Mouse (Mus musculus) granulocyte monocyte progenitor cell, adult 5-6 weeks (primary cell): ENCODE measurements around the gene Slc34a1. TPM values are rescaled to one million over a fixed set of nuclear protein-coding genes. Genes with fewer than 3 reads are reported as not detected.
A peak's percentile ranks its signal among the peaks of the same experiment; 100 is the strongest.

Experiments used
- ATAC-seq: replicated peaks from 2 replicates; pipeline ENCODE4 v1.8.0; 2016; ENCODE audit warnings: mild to moderate bottlenecking, moderate TSS enrichment, inconsistent platforms; ENCODE audit not compliant: poor library complexity, severe bottlenecking
- total RNA-seq, 2 experiments: library from RNA; stranded (forward) in 1 of 2; stranded (reverse) in 1 of 2; fragments of 200-712, 200-1000 nt in 1 of 2; fragments of >200 nt in 1 of 2; fragmentation: Nextera tagmentation in 1 of 2; gene quantifications; 2 replicates each; pipeline ENCODE4 v1.2.3; 2014 to 2017

Gene Slc34a1
- total RNA-seq, 2 experiments from 2014 or later, result not detected

DNA sequence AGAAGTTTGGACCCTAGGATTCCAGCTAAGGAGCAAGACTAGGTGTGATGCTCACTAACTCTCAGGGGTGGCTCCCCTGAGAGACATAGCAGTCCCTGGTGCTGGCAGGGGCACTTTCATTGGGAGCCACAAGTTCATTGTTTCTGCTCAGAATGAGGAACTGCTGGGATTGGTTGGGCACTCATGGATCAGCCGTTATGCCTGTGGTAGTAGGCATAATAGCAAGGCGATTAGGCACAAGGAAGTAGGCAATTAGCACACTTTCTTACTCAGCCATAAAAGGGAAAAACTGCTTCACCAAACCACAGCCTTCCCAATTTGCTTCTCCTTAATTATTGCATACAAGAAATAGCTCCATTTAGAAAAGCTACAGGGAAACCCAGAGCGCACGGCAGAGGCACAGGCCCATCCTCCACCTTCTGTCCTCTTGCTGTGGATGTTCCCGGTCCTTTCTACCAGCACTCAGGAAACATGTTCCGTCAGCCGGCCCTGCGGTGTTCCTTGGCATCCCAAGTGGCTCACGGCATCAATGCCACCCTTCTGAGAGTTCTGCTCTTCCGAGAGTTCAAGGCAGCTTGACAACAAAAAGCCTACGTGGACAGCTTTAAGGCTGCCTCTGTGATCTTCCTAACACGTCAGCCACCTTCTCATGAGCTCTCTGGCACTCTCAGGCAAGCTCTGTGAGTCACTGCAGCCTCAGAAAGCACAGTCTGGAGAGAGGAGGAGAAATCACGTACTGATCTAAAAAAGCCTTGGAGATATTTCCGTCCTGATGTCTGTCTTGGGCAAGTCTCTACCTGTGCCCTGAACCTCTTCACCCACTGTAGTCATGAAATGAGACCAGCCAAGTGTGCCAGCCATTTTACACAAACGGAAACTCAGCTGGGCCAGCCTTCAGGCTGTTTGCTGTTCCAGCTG is 6.2 kb downstream of the Slc34a1 start:
- peak; percentile 57 for ATAC-seq

DNA sequence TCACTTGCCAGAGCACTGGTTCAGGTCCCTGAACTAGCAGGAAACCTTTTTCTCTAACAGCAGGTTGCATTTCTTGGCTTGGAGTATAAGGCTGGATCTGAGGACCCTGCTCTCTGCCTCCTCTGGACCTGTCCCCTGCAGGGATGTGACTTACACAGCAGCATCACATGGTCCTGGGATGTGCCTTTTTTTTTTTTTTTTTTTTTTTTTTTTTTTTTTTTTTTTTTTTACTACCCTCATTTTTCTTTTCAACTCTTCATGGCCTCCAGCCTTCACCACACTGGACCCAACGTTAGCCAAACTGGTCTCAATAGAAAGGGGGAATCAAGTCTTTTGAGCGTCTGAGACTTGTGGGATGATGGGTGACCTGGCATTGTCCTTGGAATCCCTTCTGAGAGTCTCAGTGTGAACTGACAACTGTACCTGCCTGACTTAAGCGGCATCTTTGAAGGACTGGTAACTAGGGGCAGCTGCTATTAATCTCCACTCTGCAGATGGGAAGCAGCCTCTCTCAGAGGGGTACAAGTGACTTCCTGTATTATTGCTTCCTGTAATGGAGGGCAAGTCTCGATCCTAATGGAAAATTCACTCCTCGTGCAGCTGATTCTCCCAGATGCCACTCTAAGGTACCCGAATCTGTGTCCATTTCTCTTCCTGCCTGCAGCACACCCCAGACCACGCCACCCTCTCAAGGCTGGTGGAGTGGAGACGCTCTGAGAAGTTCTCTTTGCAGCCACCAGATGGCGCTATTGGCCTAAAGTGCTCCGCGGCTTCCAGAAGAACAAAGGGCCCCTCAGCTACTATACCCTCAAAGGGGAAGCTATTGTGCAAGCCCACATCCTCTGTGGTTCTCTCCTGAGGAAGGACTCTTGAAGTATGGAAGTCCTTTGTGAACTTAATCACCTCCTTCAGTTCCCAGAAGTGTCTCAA is 7.1 kb downstream of the Slc34a1 start:
- peak; percentile 83 for ATAC-seq

DNA sequence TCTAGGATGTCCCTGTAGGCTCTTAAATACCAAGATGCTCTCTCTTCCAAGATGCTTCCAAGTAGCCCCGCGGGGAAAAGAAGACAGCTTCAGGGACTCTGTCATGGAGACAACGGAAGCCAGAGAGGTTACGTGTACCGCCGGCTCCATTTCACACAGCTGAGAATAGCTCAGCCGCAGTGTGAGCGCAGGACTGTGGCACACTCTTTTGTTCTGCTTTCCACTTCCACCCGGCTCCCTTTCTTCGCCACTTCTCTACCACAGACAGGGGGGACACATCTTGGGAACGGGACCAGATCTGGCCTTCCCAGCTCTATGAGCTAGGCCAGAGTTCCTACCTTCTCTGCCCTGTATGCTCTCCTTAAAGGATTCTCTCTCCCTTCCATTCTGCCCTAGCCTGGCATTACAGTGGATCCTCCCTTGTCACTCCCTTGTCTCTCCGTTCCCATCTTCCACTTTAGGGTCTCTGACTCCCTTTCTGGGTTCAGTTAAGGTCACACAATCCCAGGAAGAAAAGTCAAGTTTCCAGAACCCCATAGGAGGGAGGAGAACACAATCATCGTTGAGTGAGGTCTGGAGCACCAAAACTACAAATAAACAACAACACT is 7.9 kb downstream of the Slc34a1 start:
- ATAC-seq, result peak; percentile 47

DNA sequence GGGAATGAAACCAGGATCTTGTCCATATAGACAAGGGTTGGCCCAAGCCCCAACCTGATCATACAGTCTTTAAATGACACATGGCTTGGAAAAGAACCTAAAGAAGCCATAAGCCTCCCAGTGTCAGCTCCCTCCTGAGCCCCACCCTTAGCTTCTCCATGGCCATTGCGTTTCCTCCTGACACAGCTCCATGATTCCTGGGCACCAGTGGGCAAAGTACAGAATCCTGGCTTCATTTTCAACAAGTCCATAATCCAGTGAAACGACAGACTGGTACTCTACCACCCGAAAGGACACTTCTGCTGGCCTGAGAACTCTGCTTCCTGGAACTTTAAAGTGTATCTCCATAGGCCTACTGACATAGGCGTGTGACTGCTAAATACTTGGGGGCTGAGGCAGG is 9.4 kb downstream of the Slc34a1 start:
- ATAC-seq, result no peak

DNA sequence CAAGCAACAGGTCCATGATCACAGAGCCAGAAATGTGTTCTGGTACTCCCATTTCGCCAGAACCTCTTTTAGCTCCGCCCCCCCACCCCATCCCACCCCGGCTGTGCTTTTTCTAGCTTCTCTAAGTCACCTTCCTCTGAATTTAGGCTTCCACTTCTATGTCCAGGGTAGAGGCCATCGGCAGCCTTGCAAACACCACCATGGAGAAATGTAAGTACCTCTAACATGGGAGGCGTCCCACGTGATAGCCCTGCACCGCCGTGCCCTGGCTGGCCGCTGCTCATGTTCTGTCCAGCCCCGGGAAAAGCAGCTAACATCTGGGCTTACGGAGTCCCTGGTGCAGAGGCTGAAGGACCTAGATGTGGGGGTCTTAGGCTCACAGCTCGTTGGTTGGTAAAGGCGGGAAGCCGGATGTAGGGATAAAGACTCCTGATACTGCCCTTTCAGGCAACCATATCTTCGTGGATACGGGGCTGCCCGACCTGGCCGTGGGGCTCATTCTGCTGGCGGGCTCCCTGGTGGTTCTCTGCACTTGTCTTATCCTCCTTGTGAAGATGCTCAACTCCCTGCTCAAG is 10.6 kb downstream of the Slc34a1 start:
- no peak for ATAC-seq

DNA sequence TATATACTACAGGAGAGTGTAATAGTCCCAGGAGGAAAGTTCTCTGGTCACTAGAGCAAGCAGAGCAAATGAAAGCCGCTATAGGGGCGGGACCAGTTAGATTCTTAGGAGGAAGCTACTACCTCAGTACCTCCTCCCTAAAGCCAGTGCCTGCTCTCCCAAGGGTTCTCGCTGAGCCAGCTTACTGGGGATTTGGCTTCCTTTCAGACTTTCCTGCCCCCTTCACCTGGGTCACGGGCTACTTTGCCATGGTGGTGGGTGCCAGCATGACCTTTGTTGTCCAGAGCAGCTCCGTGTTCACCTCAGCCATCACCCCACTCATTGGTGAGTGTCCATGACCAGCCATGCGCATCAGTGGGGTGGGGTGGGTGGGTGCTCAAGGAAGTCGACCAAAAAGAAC is 13.8 kb downstream of the Slc34a1 start:
- no peak for ATAC-seq

DNA sequence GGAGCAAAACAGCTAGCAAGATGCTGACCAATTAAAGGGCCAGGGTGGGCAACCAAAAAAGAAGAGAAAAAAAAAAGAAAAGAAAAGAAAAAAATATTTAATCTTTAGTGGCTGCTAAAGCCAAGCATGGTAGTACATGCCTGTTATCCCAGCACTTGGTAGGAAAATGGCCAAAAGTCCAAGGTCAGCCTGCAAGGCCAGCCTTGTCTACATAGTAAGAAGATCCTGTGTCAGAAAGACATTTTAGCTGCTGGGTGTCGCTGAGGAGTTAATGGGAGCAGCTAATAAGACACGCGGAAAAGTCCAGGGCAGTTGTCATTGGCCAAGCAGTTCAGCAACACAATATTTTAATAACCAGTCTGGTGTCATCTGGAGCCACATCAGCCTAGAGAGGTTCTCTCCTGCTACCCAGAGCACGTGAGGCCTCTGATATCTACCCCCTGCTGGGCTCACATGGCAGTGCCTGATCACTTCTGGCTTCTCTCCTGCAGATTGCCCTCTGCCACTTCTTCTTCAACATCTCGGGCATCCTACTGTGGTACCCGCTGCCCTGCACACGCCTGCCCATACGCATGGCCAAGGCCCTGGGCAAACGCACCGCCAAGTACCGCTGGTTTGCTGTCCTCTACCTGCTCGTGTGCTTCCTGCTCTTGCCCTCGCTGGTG is 14.8 kb downstream of the Slc34a1 start:
- ATAC-seq, result peak; percentile 36

DNA sequence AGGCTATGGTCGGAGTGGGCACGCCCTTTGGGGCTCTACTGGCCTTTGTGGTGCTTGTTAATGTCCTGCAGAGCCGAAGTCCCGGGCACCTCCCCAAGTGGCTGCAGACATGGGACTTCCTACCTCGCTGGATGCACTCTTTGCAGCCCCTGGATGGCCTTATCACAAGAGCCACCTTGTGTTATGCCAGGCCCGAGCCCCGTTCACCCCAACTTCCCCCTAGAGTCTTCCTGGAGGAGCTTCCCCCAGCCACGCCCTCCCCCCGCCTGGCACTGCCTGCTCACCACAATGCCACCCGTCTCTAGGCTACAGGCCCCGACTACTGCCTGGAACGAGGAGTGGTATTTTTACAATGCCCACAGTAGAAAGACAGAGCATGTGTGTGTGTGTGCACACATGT is 15.3 kb downstream of the Slc34a1 start:
- ATAC-seq, result peak; percentile 84

DNA sequence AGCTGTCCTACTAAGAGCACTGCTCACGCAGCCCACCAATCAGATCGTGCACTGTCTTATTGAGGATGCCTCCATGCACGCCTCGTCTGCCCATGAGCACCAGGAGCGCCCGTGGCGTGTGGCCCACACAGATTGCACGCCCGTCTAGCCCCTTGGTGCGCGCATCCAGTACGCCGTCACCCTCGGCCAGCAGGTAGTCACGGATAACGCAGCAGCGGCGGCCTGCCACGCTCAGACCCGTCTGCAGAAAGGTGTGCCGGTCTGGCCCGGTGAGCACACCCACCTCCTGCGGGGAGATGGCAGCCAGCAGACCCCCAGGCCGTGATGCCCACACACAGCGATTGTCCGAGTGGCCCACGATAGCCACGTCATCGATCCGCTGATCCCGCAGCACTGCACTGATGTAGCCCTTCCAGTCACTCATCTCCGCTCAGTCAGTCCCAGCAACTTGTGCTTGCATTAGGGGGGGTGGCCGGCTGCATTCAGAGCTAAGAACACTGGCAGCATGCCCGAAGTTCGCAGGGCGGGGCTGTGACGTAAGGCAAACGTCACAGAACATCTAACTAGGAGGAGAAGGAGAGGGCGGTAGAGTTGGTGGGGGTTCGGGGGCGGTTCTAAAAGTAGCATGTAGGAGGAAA is 16.9 kb downstream of the Slc34a1 start, which contains the start of gene Pfn3:
Gene Pfn3, minus strand, starts transcription at position 490 of the 638 bp plus-strand sequence.
- ATAC-seq, result peak; percentile 5; the same call in 1 of the 2 replicates

DNA sequence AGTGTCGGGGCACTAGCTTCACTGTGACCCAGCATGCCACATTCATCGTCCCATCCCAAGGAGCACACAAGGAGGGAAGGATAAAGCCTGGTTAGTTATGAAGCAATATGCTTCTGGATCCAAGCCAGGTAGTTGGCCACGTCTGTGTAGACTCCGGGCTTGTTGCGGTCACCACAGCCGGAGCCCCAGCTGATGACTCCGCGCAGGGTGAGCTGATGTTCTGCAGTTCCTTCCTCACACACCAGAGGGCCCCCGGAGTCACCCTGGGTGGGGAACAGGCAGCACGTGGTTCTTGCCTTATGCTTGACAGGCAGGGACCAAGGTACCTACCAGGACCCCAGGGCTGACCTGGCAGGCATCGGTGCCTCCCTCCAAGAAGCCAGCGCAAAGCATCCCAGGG is 20.0 kb downstream of the Slc34a1 start:
- peak; percentile 66 for ATAC-seq

DNA sequence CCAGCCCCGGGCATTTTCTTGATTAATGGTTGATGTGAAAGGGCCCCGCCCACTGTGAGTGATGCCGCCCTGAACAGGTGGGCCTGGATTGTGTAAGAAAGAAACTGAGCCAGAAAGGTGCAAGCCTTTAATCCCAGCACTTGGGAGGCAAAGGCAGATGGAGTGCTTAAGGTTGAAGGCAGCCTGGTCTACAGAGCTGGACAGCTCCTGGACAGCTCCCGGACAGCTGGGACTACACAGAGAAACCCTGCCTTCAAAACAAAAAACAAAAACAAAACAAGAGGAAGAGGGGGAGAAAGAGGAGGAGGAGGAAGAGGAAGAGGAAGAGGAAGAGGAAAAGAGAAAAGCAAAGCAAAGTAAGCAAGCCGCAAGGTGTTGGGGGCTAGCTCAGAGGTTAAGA is 21.2 kb downstream of the Slc34a1 start:
- no peak for ATAC-seq

DNA sequence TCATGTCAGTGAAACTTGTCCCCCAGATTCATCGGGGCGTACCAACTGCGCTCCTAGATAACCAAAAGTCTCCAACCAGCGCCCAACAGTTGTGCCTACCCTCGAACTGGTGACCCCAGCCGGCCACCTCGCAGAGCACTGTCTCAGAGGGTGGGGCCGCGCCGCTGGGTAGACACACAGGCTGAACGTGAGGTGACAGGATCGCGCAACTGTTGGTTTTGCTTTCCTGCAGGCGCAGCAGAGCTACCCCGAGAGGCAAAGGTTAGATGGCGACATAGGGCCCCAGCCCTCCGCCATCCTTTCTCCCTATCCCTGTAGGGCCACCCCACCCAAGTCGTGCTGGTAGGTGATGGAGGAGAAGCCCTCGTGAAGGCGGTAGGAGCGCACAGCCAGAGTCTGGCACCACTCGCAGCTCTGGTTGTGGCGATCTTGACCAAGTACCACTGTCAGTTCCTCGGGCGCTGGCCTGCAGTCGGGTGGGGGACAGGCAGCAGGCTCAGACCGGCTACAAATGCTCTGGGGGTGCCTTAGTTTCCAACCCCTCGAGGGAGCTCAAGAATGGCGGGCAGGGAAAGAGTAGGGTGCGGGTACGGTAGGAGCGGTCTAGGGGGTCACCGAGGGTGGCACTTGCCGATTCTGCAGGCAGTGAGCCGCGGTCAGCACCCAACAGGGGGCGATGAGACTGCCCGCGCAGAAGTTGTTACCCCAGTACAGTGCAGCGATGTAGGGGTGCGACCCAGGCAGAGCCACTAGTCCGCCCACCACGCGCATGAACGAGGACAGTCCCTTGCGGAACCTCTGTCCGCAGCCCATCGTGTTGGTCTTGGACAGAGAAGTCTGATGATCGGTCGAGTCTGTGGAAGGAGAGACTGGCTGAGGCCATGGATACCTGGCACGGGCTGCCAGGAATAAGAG is 22.3 kb downstream of the Slc34a1 start:
- peak; percentile 29 for ATAC-seq

DNA sequence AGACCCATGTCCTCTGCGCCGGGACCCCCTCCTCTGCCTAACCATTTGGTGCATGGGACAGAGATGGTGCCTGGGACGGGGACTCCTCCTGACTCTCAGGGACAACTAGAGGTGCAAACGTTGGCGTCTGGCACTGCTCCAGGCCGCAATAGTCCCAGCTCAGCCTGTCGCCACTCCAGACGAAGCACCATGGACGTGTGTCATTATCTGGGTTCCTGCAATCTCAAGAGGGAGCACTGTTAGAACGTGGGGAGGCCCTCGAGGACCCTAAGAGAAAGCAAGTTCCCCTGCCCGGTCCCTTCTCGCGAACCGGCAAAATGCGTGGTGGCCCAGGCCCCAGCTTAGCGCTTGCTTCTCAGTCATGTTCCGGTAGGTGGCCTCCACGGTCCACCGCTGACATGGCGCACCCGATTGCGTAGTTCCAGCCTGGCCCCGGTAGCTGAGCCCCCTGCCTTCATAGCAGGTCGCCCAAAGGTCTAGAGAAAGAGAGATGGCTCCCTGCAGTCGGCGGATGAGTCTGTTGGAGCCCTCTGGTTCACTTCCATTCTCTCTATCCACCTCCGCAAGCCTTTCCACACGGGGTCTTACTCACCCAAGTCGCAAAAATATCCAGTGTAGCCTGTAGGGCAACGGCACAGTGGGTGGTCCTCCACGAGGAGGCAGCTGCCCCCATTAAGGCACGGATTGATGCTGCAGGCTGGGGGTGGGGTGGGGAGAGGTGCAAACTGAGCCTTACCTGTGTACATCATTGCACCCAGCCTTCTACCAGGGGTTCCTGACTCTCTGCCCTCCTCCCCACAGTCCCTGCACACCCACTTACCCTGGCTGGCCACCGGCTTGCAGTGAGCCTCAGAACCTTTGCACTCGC is 23.2 kb downstream of the Slc34a1 start:
- ATAC-seq, result peak; percentile 67

DNA sequence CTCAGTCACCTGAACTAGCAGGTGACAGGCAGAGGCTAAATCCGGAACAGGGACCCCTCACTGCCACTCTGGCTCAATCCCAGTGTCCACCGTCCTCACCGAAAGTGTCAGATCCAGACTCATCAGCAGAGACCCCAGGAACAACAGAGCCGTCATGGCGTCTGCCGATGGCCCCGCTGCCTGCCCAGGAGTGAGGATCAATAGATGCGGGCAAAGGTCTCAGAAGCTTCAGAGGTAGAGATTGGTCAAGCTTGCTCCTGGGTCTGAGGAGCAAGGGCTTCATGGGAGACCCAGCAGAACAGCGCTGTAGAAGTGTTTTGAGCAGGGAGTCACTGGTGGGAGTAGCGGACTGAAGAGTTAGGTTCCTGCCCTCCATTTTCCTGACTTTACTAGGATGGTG is 28.6 kb downstream of the Slc34a1 start, which contains the start of gene F12:
Gene F12, minus strand, starts transcription at position 181 of the 400 bp plus-strand sequence.
- no peak for ATAC-seq

DNA sequence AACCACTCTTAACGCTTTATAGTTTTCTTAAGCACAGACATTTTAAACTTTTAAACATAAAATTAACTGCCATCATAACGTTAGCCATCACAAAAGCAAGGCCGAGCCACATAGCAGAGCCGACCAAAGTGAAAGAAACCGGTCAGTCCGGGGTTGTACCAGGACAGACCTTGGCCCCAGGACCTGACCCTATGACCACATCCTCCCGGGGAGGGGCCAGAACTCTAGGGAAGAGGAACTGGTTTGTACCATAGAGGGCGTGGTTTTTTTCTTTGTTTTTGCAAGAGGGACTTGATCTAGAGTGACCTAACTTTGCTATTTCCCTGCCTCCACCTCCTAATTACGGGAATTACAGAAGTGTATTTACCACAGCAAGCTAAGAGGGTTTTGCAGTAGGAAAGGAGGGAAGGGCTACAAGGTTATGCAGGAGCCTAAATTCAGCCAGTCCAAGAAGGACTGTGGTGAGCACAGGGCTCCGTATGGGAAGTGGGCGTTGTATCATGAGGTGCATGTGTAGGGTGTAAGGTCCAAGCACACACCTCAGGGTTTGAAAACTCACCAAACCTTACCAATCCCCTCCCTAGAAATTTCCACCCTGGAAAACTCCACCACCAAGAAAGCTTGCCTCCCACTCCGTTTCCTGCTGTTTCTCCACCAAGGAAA is 31.4 kb downstream of the Slc34a1 start:
- ATAC-seq, result peak; percentile 88

DNA sequence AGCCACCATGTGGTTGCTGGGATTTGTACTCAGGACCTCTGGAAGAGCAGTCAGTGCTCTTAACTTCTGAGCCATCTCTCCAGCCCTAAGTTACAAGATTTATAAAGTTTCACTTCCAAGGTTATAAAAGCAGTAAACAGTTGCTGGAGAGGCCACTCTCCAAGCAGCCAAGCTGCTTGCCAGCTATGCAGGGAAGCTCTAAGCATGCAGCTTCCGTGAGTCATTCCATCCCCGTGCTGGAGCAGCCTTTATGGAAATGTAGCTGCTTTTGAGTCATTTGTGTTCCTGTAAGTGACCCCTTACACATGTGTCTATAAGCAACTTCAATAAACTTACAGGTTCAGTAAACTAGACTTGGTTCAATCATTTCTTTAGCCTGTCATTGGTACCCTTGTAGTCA is 32.6 kb downstream of the Slc34a1 start:
- ATAC-seq, result no peak
